Mouse (Mus musculus) G1E (cell line): ENCODE data around the gene Dao.

Experiments
- CTCF ChIP-seq: IDR thresholded peaks from 2 replicates; pipeline ENCODE4 v1.5.1; 2012; ENCODE audit warnings: low read depth, low read length, inconsistent platforms, mixed read lengths
- GATA1 ChIP-seq: IDR thresholded peaks from 2 replicates; pipeline ENCODE4 v1.6.1; 2012; ENCODE audit warnings: borderline replicate concordance, low read length, inconsistent platforms, mixed read lengths
- GATA2 ChIP-seq: IDR thresholded peaks from 2 replicates; pipeline ENCODE4 v1.6.1; 2012; ENCODE audit warnings: low read depth, low read length, inconsistent platforms, borderline replicate concordance
- TAL1 ChIP-seq: conservative IDR thresholded peaks from 2 replicates; pipeline ENCODE4 v1.6.1; 2012; ENCODE audit warnings: low read depth, low read length, inconsistent platforms, mixed read lengths

GRCm38 (mm10) chr5:114028111-114028510 lies 24.6 kb downstream of the Dao start:
- TF ChIP-seq CTCF (no peak), TAL1 (no peak), GATA2 (no peak), GATA1 (no peak)
